Mouse (Mus musculus): ENCODE results near the gene Lpo.

GRCm38 (mm10) chr11:87821502-87821901 lies 6.6 kb downstream of the Lpo start:
- TF ChIP-seq CTCF (conservative IDR thresholded peaks at IDR 0.05; ENCODE audit: insufficient read depth, insufficient read length, low read depth, low read length) (no peak), POLR2A (IDR thresholded peaks at IDR 0.05; ENCODE audit: low read depth, low read length) (no peak)
